Mouse (Mus musculus) ES-Bruce4 (cell line): ENCODE data around the gene Scn1b.

Source experiments
- CTCF ChIP-seq: IDR thresholded peaks from one replicate; pipeline ENCODE4 v1.8.1; 2011; ENCODE audit warnings: low read depth, low read length
- POLR2A ChIP-seq: IDR thresholded peaks from one replicate; pipeline ENCODE4 v1.8.1; 2011; ENCODE audit warnings: low read length; ENCODE audit not compliant: insufficient read depth

GRCm38 (mm10) chr7:31153536-31154320 is 26.9 kb upstream of the Scn1b start:
- TF ChIP-seq POLR2A (no peak), CTCF (no peak)
